Mouse (Mus musculus) heart, embryonic 13.5 days (tissue): ENCODE results near the gene Isg15. TPM values are rescaled to one million over a fixed set of nuclear protein-coding genes. Genes with fewer than 3 reads are reported as not detected.

Experiments
- ATAC-seq: fragments of 200-750 bp; cut with Nextera tagmentation; 2 replicates; pipeline ENCODE4 v1.8.0; 2017; ENCODE audit warnings: moderate TSS enrichment; ENCODE audit not compliant: insufficient number of reproducible peaks, low FRiP score, low TSS enrichment; ENCODE audit errors: extremely low read depth
- H3K27ac ChIP-seq: fragments of 300-500 bp; sonication (generic); replicated peaks from 2 replicates; pipeline ENCODE4 v1.5.1; 2015; ENCODE audit warnings: moderate library complexity, mild to moderate bottlenecking, inconsistent platforms
- H3K27me3 ChIP-seq: fragments of 300-500 bp; sonication (generic); replicated peaks from 2 replicates; pipeline ENCODE4 v1.6.1; 2015; ENCODE audit warnings: mild to moderate bottlenecking, inconsistent platforms
- H3K36me3 ChIP-seq: fragments of 300-500 bp; sonication (generic); 2 replicates; pipeline ENCODE4 v1.6.1; 2015; ENCODE audit warnings: mild to moderate bottlenecking, inconsistent platforms
- H3K4me1 ChIP-seq: fragments of 300-500 bp; sonication (generic); 2 replicates; pipeline ENCODE4 v1.6.1; 2015; ENCODE audit warnings: inconsistent platforms
- H3K4me2 ChIP-seq: fragments of 300-500 bp; sonication (generic); 2 replicates; pipeline ENCODE4 v1.6.1; 2015; ENCODE audit warnings: inconsistent platforms, mild to moderate bottlenecking, moderate library complexity
- H3K4me3 ChIP-seq: fragments of 300-500 bp; sonication (generic); 2 replicates; pipeline ENCODE4 v1.5.1; 2015; ENCODE audit warnings: moderate library complexity, mild to moderate bottlenecking, inconsistent platforms
- H3K9ac ChIP-seq: fragments of 300-500 bp; sonication (generic); 2 replicates; pipeline ENCODE4 v1.6.1; 2015; ENCODE audit warnings: inconsistent platforms, mild to moderate bottlenecking, moderate library complexity
- H3K9me3 ChIP-seq: fragments of 300-500 bp; sonication (generic); 2 replicates; pipeline ENCODE4 v1.6.1; 2016; ENCODE audit warnings: inconsistent platforms
- WGBS: fragments of 180-500 bp; shearing (Covaris S2); methylation state at CpG from one replicate; pipeline ENCODE4 v1.1.7; 2015; ENCODE audit warnings: mixed read lengths; 5-methylcytosine and 5-hydroxymethylcytosine counted together
- polyA plus RNA-seq: library from polyadenylated mRNA; unstranded; fragments of >200 nt; fragmentation: Nextera tagmentation; extraction: Ambion mirVana; gene quantifications from 2 replicates; pipeline ENCODE4 v1.2.1, GENCODE M21; 2015

Gene Isg15
- polyA plus RNA-seq = 3.5 and 4.3 TPM in 2 replicates

DNA sequence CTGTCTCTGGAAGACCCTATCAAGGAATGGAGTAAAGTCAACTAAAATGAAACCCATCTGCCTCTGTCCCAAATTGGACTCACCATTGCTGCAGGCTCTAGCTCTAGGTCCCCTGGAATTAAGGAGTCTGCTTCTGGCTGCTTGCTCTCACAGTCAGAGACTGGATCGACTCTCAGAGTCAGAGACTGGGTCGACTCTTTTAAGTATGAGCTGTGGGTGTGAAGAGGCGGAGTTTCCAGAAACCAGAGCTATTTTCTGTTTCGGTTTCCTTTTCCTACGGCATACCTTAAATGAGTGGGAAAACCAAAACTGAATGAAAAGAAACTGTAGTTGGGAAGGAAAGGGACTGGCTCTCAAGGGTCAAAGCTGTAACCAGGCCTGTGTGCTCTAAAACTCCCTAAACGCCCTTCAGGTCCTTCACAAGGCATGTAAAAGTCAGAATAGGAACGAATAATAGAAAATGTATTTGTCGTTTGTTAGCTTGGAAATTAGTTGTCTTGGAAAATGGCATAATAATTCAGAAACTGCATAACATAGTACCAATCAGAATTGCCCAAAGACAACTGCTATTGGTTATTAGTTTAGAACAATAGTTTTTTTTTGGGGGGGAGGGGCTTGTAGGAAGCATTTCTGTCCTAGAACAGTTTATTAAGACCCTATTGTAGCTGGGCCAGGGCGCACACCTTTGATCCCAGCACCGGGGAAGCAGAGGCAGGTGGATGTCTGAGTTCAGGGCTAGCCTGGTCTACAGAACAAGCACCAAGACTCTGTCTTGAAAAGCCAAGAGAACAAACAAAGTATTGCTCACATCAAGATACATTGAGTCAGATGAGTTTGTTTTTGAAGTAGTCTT is at the start of gene Isg15:
Gene Isg15, minus strand, starts transcription at position 196 of the 853 bp plus-strand sequence.
- WGBS = 56% methylated on average over 10 of the region's 10 CpGs
- Histone ChIP-seq H3K9ac (no peak within 1 kb of the TSS), H3K9me3 (no peaks in the 10 kb centered on the region), H3K27ac (no peak within 1 kb of the TSS), H3K4me3 (0 out of 2 replicates have a peak within 1 kb of the TSS, but pooled peaks have one; percentile 8), H3K27me3 (peaks cover 22% of the 10 kb centered on the region), H3K4me1 (peaks cover 38% of the 10 kb centered on the region), H3K4me2 (peak within 1 kb of the TSS; percentile 35), H3K36me3 (no peaks in the 10 kb centered on the region)
- no peak for ATAC-seq

DNA sequence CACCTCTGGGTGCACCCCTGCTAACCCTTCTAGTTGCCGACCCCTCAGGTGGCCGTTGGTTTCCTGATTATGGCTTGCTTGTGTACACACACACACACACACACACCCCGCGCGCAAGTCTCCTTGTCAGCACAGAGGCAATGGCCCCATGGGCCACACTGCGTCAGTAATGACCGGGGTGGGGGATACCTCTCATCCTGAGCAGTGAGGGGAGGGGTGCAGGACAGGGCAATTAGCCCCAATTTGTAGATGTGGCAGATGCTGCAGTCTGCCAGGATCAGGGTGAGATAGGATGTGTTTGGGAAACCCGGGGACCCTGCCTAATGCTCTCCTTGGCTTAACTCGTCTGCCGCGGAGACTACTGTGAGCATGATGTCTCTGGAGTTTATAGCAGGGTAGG is 48.9 kb upstream of the Isg15 start:
- Histone ChIP-seq H3K9ac (peak overlapping the region; percentile 4; the same call in 1 of the 2 replicates), H3K4me2 (no peak overlapping the region), H3K36me3 (peaks cover 50% of the 10 kb centered on the region), H3K9me3 (no peaks in the 10 kb centered on the region), H3K4me3 (no peak overlapping the region), H3K4me1 (peaks cover 22% of the 10 kb centered on the region), H3K27me3 (peaks cover 34% of the 10 kb centered on the region), H3K27ac (no peak overlapping the region)
- WGBS = 57% methylated on average over 11 of the region's 11 CpGs
- no peak for ATAC-seq

DNA sequence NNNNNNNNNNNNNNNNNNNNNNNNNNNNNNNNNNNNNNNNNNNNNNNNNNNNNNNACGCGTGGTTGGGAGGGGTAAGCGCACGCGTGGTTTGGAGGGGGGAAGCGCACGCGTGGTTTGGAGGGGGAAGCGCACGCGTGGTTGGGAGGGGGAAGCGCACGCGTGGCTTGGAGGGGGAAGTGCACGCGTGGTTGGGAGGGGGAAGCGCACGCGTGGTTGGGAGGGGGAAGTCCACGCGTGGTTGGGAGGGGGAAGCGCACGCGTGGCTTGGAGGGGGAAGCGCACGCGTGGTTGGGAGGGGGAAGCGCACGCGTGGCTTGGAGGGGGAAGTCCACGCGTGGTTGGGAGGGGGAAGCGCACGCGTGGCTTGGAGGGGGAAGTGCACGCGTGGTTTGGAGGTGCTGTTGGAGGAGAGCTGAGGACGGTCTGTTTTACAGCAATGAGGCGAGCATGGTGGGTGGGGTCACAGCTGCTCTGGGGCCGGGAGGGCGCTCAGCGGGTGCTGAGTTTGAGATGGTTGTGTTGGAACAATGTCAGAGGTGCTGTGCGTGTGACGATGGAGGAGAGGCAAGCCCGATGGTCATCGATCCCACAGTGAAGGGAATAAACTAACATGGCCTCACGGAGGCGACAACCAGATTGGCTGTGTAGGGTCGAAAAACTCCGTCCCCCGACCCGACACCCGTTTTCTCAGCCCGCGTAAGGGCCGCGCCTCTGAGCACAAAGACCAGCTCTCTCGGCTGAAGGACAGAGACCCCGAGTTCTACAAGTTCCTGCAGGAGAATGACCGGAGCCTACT is 36.2 kb upstream of the Isg15 start:
- 24% methylated on average over 55 of the region's 60 CpGs for WGBS
- Histone ChIP-seq H3K27ac (no peak overlapping the region), H3K9me3 (no peaks in the 10 kb centered on the region)

DNA sequence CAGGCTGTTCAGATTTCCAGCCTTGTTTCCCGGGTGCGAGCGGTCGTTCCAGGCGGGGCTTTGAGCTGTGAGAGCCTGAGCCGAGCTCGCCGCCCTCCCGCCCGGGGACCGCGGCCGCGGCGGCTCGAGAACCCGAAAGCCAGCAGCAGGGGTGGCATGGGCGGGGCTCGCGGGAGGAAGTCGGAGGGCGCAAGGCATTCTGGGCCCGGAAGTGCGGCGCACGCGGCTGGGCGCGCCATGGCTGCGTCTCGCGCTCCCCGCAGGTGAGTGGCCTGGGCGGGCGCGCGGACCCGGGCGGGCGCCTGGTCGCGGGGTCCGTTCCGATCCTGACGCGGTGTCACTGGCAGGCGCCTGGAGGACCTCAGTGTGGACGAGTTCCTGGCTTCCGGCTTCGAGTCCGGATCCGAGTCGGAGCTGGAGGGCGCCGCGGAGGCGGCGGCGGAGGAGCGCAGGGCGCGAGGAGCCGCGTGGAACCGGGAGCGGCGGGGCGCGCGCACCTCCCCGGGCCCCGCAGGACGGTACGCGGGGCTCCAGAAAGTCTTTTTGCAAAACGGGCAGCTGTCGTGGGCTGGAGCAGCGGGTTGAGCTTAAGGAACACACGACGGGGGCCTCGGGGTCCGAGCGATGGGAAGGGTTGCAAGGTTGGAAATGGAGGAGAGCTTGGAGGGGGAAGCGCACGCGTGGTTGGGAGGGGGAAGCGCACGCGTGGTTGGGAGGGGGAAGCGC is 35.4 kb upstream of the Isg15 start, which contains the start of gene Noc2l:
Gene Noc2l, plus strand, starts transcription at position 203 of the 726 bp plus-strand sequence.
- Histone ChIP-seq H3K9ac (peak within 1 kb of the TSS; percentile 88), H3K36me3 (peaks cover 63% of the 10 kb centered on the region), H3K4me2 (peak within 1 kb of the TSS; percentile 93), H3K4me1 (peaks cover 26% of the 10 kb centered on the region), H3K9me3 (no peaks in the 10 kb centered on the region), H3K27ac (peak within 1 kb of the TSS; percentile 91), H3K4me3 (peak within 1 kb of the TSS; percentile 89), H3K27me3 (0 out of 2 replicates have a peak, but pooled peaks cover 2% of the 10 kb centered on the region)
- WGBS = under 1% methylated on average over 81 of the region's 90 CpGs
- peak; percentile 81 for ATAC-seq

More for the DNA sequence above, 36.2 kb upstream of the Isg15 start:
- Histone ChIP-seq H3K4me3 (peak overlapping the region; percentile 89), H3K4me1 (peaks cover 26% of the 10 kb centered on the region), H3K4me2 (peak overlapping the region; percentile 93), H3K36me3 (peaks cover 63% of the 10 kb centered on the region), H3K9ac (peak overlapping the region; percentile 88), H3K27me3 (0 out of 2 replicates have a peak, but pooled peaks cover 2% of the 10 kb centered on the region)
- ATAC-seq = no peak

DNA sequence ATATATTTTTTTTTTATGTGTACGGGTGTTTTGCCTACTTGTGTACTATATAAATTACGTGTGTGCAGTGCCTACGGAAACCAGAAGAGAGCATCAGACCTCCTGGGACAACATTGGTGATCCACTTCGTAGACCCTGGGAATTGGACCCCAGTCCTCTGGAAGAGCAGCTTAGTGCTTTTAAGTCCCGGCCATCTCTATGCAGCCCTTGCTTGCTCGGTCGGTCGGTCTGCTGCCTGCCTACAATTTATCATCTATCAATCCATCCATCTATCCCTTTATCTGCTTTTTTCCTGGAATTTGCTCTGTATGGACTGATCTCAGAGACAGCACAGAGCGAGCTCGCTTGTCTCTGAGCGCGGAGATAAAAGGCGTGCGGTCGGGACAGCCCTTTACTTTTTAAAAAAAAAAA is 34.7 kb upstream of the Isg15 start:
- WGBS = under 1% methylated on average over 15 of the region's 15 CpGs
- no peaks in the 10 kb centered on the region for H3K9me3 ChIP-seq

DNA sequence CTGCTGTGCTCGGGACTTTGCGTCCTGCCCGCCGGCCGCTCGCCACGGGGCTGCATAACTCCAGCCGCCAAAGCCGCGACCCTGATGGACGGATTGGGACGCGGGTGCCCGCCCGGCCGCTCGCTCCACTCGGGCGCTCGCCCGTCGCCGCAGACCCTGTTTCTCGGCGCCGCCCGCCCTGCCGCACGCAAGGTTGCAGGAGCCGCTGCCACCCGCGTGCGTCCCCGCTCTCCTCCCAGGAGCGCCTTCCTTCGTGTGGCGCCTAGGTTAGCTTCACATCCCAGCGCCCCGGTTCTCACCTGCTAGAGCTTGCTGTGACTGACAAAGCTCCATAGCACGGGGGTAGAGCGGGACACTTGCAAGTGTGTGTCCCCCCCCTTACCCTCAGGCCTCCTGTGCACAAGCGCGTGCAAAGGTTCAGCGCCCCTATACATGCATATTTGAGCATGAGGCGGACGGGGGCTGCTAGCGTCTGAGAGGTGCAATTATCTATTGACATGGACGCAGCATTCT is 34.1 kb upstream of the Isg15 start, which contains the start of gene Plekhn1:
Gene Plekhn1, minus strand, starts transcription at position 157 of the 513 bp plus-strand sequence.
- peak within 1 kb of the TSS; percentile 91 for H3K27ac ChIP-seq
- 0 out of 2 replicates have a peak, but pooled peaks cover 2% of the 10 kb centered on the region for H3K27me3 ChIP-seq
- H3K4me2 ChIP-seq = peak within 1 kb of the TSS; percentile 93
- ATAC-seq = no peak
- H3K9me3 ChIP-seq = no peaks in the 10 kb centered on the region
- H3K9ac ChIP-seq = peak within 1 kb of the TSS; percentile 87
- H3K36me3 ChIP-seq = peaks cover 63% of the 10 kb centered on the region
- under 1% methylated on average over 40 of the region's 48 CpGs for WGBS
- peak within 1 kb of the TSS; percentile 89 for H3K4me3 ChIP-seq
- peaks cover 26% of the 10 kb centered on the region for H3K4me1 ChIP-seq

More for the DNA sequence above, 34.7 kb upstream of the Isg15 start:
- Histone ChIP-seq H3K9ac (peak overlapping the region; percentile 73), H3K36me3 (peaks cover 63% of the 10 kb centered on the region), H3K27me3 (0 out of 2 replicates have a peak, but pooled peaks cover 2% of the 10 kb centered on the region), H3K4me3 (peak overlapping the region; percentile 89), H3K4me1 (peaks cover 26% of the 10 kb centered on the region), H3K4me2 (peak overlapping the region; percentile 93), H3K27ac (peak overlapping the region; percentile 91)
- ATAC-seq = no peak

DNA sequence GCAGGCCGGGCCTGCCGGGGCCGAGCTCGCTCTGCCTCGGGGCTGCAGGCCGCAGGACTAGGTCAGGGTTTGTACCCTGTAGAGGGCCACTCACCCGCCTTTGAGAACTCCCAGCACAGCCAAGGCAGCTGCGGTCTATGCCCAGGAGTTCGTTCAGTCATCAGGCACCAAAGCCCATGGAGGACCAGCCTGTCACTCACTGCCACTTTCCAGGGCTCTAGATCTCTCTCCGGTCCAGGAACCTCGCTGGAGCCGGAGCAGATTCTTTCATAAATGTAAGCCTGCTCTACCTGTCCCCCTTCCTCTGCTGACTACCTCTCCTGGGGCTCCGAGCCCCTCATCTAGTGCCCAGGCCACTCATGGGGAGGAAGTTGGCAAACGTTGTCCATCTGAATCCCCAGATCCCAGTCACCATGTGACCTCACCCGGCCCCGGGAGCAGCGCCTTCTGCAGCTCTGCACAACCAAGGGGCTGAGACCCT is 33.4 kb upstream of the Isg15 start:
- WGBS = 4% methylated on average over 17 of the region's 17 CpGs
- peak overlapping the region; percentile 93 for H3K4me2 ChIP-seq
- 0 out of 2 replicates have a peak, but pooled peaks cover 2% of the 10 kb centered on the region for H3K27me3 ChIP-seq
- no peak for ATAC-seq
- H3K4me3 ChIP-seq = peak overlapping the region; percentile 89
- no peaks in the 10 kb centered on the region for H3K9me3 ChIP-seq
- H3K4me1 ChIP-seq = peaks cover 26% of the 10 kb centered on the region
- H3K36me3 ChIP-seq = peaks cover 63% of the 10 kb centered on the region
- peak overlapping the region; percentile 87 for H3K9ac ChIP-seq
- peak overlapping the region; percentile 59; the same call in 1 of the 2 replicates for H3K27ac ChIP-seq

DNA sequence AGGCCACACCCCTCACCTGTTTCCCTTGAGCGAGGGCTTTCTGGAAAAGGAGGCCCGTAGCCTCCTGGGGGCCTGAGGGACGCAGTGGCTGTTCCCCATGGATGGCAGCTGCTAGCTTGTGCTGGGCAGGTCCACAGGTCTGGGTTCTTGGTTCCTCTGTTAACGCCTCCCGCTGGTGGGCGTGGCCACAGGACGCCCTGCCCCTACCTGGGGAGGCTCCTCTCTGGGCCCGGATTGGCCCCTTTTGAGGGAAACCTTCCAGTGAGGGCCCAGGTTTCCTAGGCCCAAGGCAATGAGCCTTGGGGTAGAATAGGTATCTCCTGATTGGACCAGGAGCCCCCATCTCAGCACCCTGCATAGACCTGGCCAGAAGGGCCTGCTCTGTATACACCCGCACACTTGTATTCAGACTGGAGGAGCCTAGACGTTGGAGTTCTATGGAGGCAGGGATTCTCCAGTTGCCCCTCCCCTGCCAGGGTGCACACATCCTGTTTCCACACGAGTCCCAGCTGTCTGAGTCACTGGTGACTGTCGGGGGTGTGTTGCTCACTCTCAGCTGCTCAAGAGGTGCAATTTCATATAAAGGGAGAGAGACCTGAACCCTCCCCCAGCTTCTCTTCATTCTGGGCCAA is 27.9 kb upstream of the Isg15 start:
- Histone ChIP-seq H3K4me2 (peak overlapping the region; percentile 51), H3K9me3 (no peaks in the 10 kb centered on the region), H3K36me3 (peaks cover 44% of the 10 kb centered on the region), H3K27me3 (0 out of 2 replicates have a peak, but pooled peaks cover 2% of the 10 kb centered on the region), H3K9ac (peak overlapping the region; percentile 57), H3K4me1 (peaks cover 19% of the 10 kb centered on the region), H3K27ac (no peak overlapping the region), H3K4me3 (0 out of 2 replicates have a peak overlapping the region, but pooled peaks have one; percentile 7)
- ATAC-seq = peak; percentile 29; the same call in 1 of the 2 replicates
- WGBS = 22% methylated on average over 12 of the region's 12 CpGs

DNA sequence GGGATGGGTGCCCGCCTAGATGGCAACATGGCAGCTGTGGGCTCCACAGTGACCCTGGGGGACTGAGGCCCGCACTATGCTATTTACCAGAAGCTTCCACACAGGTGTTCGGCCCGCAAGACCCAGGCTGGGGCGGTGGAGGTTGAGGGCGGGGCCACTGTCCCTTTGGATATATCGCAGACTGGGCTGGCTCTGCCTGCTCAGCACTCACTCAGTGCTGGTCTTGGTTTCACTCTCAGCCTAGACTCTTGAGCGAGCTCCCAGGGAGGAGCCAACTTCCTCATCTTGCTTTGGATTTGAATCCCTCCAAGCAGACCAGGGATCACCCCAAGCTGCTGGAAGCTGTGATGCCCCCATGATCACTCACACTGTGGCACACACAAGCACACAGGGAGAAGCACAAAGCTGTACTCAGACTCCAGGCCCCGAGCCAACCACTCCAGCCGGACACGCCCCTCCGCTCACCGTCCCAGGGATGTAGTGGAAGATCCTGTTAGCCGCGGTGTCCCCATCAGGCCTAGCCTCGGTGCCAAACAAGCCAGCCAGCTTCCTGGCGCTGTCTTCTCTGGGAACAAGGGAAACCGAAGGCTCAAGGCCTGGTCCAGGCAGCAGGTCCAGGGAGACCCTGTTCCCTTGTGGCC is 27.3 kb upstream of the Isg15 start:
- ATAC-seq = no peak
- Histone ChIP-seq H3K4me1 (peaks cover 16% of the 10 kb centered on the region), H3K9ac (peak overlapping the region; percentile 57), H3K27ac (no peak overlapping the region), H3K36me3 (peaks cover 39% of the 10 kb centered on the region), H3K27me3 (no peaks in the 10 kb centered on the region), H3K9me3 (no peaks in the 10 kb centered on the region), H3K4me2 (peak overlapping the region; percentile 51), H3K4me3 (0 out of 2 replicates have a peak overlapping the region, but pooled peaks have one; percentile 7)
- 30% methylated on average over 18 of the region's 18 CpGs for WGBS
